Mouse (Mus musculus): ENCODE results near the gene Fads3. TPM values are rescaled to one million over a fixed set of nuclear protein-coding genes. Genes with fewer than 3 reads are reported as not detected.

The Fads3 gene
- polyA plus RNA-seq, 1 experiment from 2014 or later = 31.1 TPM

DNA sequence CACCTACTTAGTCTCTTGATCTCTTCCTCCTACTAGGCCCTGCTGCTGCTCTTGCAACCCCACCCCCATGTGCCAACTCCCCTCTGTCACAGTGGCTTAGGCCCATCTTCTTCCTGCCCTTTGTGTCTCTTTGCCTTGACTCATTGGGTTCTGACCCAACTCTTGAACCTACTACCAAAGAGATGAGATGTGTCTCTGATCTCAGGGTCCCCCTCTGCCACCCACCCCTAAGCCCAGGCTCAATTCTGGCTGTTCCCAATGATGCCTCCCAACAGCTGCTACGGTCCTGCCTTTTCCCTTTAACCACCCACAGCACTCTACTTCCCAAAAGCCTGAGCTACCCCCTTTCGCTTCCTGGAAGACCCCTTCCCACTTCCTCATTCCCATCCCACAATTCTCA, 19.4 kb upstream of the Fads3 start:
- H3K36me3 ChIP-seq (ENCODE audit: insufficient read depth) = peaks cover under 1% of the 10 kb centered on the region
- H3K4me1 ChIP-seq (ENCODE audit: insufficient read depth) = peaks cover 21% of the 10 kb centered on the region
- ATAC-seq (ENCODE audit: insufficient read depth) = no peak
- 84% methylated on average over 2 of the region's 2 CpGs for WGBS
- no peak overlapping the region for H3K4me2 ChIP-seq
- TF ChIP-seq CTCF (IDR thresholded peaks at IDR 0.05; ENCODE audit: low read depth) = no peak
- no peaks in the 10 kb centered on the region for H3K27me3 ChIP-seq (ENCODE audit: insufficient read depth, low read length)
- H3K4me3 ChIP-seq (ENCODE audit: low read depth, low read length) = no peak overlapping the region
- no peak overlapping the region for H3K9ac ChIP-seq
- DNase-seq = no peak
- H3K9me3 ChIP-seq (ENCODE audit: low read depth, low read length) = no peaks in the 10 kb centered on the region
- no peak overlapping the region for H3K27ac ChIP-seq (ENCODE audit: low read depth)

DNA sequence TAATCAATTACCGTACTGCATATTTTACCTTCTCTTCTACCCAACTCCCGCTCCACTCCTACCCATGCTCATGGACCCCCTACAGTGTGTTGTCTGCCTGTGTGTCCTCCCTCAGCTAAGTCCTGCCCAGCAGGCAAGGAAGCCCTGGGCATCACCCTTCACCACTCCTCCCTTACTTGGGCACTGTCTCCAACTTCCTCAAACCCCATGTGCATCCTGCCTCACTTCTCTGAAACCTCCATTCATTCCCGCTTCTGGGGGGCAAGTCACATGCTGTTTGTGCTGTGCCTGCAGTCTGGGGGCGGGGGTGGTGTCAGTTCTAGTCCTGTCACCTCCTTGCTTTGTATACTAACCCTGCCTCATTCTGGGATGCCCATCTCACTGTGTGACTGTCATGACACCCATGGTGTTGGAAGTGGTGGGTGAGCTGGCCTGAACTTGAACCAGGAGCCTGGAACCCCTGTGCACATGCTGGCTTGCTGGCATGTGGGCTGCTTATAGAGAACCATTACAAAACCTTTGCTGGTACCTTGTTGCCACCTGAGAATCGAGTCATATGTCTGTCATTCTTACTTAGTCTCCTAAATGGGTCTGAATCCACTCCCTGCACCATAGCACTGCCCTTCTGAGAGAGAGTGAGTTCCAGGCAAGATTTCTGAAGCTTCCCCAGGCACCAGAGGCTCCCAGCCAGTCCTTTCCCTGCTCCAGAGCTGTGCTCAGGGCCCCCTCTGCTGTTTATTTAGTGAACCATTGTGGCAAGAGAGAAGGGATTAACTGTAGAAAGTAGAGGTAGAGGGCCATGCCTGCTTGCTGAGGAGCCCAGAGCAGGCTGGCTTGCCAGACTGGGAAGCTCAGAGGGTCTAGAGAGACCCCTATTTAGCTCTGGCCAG, 18.7 kb upstream of the Fads3 start:
- Histone ChIP-seq H3K9me3 (ENCODE audit: low read depth, low read length) (no peaks in the 10 kb centered on the region), H3K4me2 (peak overlapping the region; percentile 21; the same call in 1 of the 2 replicates), H3K36me3 (ENCODE audit: insufficient read depth) (peaks cover 8% of the 10 kb centered on the region), H3K27me3 (ENCODE audit: insufficient read depth, low read length) (no peaks in the 10 kb centered on the region), H3K27ac (ENCODE audit: low read depth) (peak overlapping the region; percentile 83), H3K9ac (no peak overlapping the region), H3K4me3 (ENCODE audit: low read depth, low read length) (no peak overlapping the region), H3K4me1 (ENCODE audit: insufficient read depth) (peaks cover 21% of the 10 kb centered on the region)
- 65% methylated on average over 5 of the region's 5 CpGs for WGBS
- peak; percentile 68 for TF ChIP-seq CTCF (IDR thresholded peaks at IDR 0.05; ENCODE audit: low read depth)
- ATAC-seq (ENCODE audit: insufficient read depth) = no peak; the same call in 1 of the 2 replicates
- DNase-seq = peak; percentile 83

DNA sequence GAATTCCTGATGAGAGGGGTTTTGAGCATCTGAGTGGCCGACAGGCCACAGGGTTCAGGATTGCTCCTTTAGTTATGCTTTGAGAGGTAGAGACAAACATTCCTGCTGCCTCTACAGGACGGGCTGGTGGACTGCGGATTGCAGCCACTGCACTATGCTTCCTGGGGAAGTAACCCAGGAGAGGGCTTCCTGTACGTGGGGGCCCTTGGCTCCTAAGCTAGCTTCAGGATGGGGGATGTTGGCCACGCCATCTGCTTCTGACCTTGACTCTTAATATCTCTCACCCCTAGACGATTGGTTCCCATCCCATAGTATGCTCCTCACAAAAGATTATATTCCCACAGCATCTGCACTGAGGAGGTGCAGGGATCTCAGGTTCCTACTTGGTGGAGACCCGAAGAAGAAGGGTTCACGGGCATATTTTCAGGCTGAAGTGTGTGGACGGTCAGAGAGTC, 18.0 kb upstream of the Fads3 start:
- H3K4me1 ChIP-seq (ENCODE audit: insufficient read depth) = peaks cover 21% of the 10 kb centered on the region
- 52% methylated on average over 9 of the region's 9 CpGs for WGBS
- H3K27me3 ChIP-seq (ENCODE audit: insufficient read depth, low read length) = no peaks in the 10 kb centered on the region
- no peak for ATAC-seq (ENCODE audit: insufficient read depth)
- peaks cover 14% of the 10 kb centered on the region for H3K36me3 ChIP-seq (ENCODE audit: insufficient read depth)
- H3K4me3 ChIP-seq (ENCODE audit: low read depth, low read length) = no peak overlapping the region
- peak overlapping the region; percentile 83; the same call in 1 of the 2 replicates for H3K27ac ChIP-seq (ENCODE audit: low read depth)
- DNase-seq = peak; percentile 45
- no peaks in the 10 kb centered on the region for H3K9me3 ChIP-seq (ENCODE audit: low read depth, low read length)
- no peak for TF ChIP-seq CTCF (IDR thresholded peaks at IDR 0.05; ENCODE audit: low read depth)
- H3K9ac ChIP-seq = no peak overlapping the region
- peak overlapping the region; percentile 21; the same call in 1 of the 2 replicates for H3K4me2 ChIP-seq

DNA sequence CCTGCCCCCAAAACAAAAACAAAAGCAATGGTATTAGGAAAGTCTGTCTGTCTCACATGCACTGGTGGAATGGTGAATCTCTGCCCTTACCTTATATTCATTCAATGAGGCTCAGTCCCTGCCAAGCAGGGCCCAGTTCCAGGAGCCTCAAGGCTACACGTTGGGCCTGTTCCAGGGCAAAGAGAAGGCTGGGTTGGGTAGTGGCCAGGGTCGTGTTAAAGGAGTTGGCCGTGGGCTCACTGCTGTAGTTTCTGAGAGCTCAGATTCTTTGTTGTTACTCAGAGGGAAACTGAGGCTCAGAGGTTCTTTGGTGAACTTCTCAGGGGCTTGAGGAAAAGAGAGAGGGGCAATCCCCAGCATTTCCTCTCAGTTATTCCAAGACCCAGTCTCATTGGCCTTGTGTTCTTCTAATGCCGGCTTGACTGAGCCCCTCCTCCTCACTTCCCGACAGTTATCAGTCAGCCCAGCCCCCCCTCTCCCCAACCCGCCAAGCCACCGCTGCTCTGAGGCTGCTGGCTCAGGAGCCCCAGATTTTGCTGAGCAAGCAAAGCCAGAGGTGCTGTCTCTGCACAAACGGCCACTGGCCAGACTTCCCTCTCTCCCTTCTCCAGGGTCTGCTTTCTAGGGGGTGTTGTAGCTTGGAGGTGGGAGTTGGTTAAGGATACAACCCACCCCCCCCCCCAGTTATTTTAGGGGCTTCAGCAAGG, 16.0 kb upstream of the Fads3 start:
- H3K4me2 ChIP-seq = peak overlapping the region; percentile 34
- 9% methylated on average over 8 of the region's 8 CpGs for WGBS
- DNase-seq = peak; percentile 86
- H3K36me3 ChIP-seq (ENCODE audit: insufficient read depth) = peaks cover 22% of the 10 kb centered on the region
- H3K4me3 ChIP-seq (ENCODE audit: low read depth, low read length) = no peak overlapping the region
- no peak for TF ChIP-seq CTCF (IDR thresholded peaks at IDR 0.05; ENCODE audit: low read depth)
- peak overlapping the region; percentile 92 for H3K27ac ChIP-seq (ENCODE audit: low read depth)
- peaks cover 21% of the 10 kb centered on the region for H3K4me1 ChIP-seq (ENCODE audit: insufficient read depth)
- no peaks in the 10 kb centered on the region for H3K27me3 ChIP-seq (ENCODE audit: insufficient read depth, low read length)
- no peaks in the 10 kb centered on the region for H3K9me3 ChIP-seq (ENCODE audit: low read depth, low read length)
- ATAC-seq (ENCODE audit: insufficient read depth) = peak; percentile 80
- H3K9ac ChIP-seq = peak overlapping the region; percentile 18; the same call in 1 of the 2 replicates

DNA sequence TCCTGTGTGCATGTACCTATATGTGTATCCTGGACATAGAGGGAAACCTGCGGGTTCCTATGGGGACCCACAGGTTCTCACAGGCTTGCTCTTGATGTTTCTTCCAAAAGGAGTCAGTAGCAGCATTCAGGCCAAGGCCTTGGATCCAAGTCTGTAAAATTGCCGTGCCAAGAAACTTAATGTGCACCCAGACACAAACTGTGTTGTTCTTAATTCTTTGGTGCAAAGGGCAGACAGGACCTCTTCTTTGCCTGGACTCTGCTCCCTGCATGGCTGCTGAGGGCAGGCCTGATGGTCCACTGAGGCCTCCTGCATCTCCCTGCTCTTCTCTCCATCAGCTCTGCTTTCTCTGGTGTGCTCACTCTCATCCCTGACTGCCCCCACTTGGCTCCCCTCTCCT, 11.6 kb upstream of the Fads3 start:
- Histone ChIP-seq H3K4me1 (ENCODE audit: insufficient read depth) (peaks cover 11% of the 10 kb centered on the region), H3K9me3 (ENCODE audit: low read depth, low read length) (no peaks in the 10 kb centered on the region), H3K9ac (no peak overlapping the region), H3K27me3 (ENCODE audit: insufficient read depth, low read length) (no peaks in the 10 kb centered on the region), H3K4me3 (ENCODE audit: low read depth, low read length) (no peak overlapping the region), H3K36me3 (ENCODE audit: insufficient read depth) (peaks cover 36% of the 10 kb centered on the region), H3K4me2 (no peak overlapping the region), H3K27ac (ENCODE audit: low read depth) (no peak overlapping the region)
- ATAC-seq (ENCODE audit: insufficient read depth) = no peak
- DNase-seq = no peak
- TF ChIP-seq CTCF (IDR thresholded peaks at IDR 0.05; ENCODE audit: low read depth) = no peak
- WGBS = 83% methylated on average over 2 of the region's 2 CpGs

DNA sequence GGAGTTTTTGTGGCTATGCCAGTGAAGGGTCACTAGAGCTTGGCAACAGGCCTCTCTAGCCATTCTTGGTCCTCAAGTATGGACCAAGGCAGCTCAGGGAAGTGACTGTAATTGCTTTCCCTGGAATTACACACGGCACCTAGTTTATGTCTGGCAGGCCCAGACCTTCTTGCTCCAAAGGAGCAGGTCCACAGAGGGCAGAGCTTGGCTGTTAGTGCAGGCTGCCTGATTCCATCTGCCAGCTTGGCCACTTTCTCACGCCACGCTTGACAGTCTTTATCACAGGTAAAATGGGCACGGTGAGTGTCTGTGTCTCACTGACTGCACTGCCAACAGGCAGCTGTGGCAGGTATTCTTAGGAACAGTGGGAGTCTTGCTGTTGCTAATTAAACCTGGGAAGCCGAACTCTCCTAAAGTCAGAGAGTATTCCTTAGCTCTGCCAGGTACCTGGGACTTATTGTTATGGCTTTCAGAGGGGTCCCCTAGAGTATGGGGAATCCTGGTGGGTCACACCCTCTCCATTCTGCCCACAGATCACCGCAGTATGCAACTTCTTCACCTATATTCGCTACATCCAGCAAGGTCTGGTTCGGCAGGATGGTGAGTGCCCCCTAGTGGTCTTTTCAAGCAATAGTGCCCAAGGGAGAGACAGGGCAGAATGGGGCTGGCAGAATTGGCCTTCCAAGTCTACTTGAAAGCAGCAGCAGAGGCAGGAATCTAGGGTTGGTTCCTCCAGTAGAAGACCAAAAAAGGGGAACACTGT, 8.0 kb upstream of the Fads3 start:
- Histone ChIP-seq H3K27me3 (ENCODE audit: insufficient read depth, low read length) (no peaks in the 10 kb centered on the region), H3K36me3 (ENCODE audit: insufficient read depth) (peaks cover 30% of the 10 kb centered on the region), H3K4me3 (ENCODE audit: low read depth, low read length) (no peak overlapping the region), H3K9ac (no peak overlapping the region), H3K27ac (ENCODE audit: low read depth) (no peak overlapping the region), H3K4me1 (ENCODE audit: insufficient read depth) (peaks cover 8% of the 10 kb centered on the region; the same call in 1 of the 2 replicates), H3K9me3 (ENCODE audit: low read depth, low read length) (no peaks in the 10 kb centered on the region), H3K4me2 (no peak overlapping the region)
- DNase-seq (peak; percentile 88), ATAC-seq (ENCODE audit: insufficient read depth) (peak; percentile 39; the same call in 1 of the 2 replicates)
- whole genome bisulfite sequencing = 40% methylated on average over 8 of the region's 8 CpGs
- TF ChIP-seq CTCF (IDR thresholded peaks at IDR 0.05; ENCODE audit: low read depth) = peak; percentile 94

Measured in lung, embryonic 14.5 days (tissue).